In genomic region chr11:62914532-62914931, GRCm38 (mm10) we compare ENCODE assay signal across 10 mouse cellular contexts. TPM values are rescaled to one million over a fixed set of nuclear protein-coding genes. Genes with fewer than 3 reads are reported as not detected.
A peak's percentile ranks its signal among the peaks of the same experiment; 100 is the strongest.
DNase-seq lines count a peak whose midpoint lies in the region; ATAC-seq and TF ChIP-seq lines count a peak whose summit lies in the region.
"Had no signal": no experiment of that assay in that cellular context is flagged by ENCODE, and none has a peak within 500 bp of the region (broad histone marks: within the 10 kb centered on the region; RNA-seq: fewer than 3 reads in every experiment).

No protein-coding gene starts in this region.

- no peak overlapping the region for H3K9ac ChIP-seq in forebrain, postnatal 0 days
- no peak overlapping the region for H3K9ac ChIP-seq in forebrain, embryonic 13.5 days
- no peak overlapping the region for H3K9ac ChIP-seq in liver, embryonic 14.5 days (replicated peaks)
- H3K9ac ChIP-seq in liver, embryonic 11.5 days (ENCODE audit: low read depth, low read length), result no peak overlapping the region
- H3K9ac ChIP-seq in midbrain, embryonic 16.5 days (ENCODE audit: low read depth, low read length), result no peak overlapping the region

- H3K4me1 ChIP-seq in forebrain, postnatal 0 days (ENCODE audit: insufficient read depth), result no peaks in the 10 kb centered on the region
- H3K4me1 ChIP-seq in forebrain, embryonic 13.5 days, result peaks cover 10% of the 10 kb centered on the region
- H3K4me1 ChIP-seq in liver, embryonic 14.5 days (replicated peaks; ENCODE audit: control insufficient read depth in 2 of 2, insufficient read depth in 2 of 2, low read length in 1 of 2), result peaks cover 0 to 6% of the 10 kb centered on the region in 2 experiments; a peak in 1 of 4 replicates
- H3K4me1 ChIP-seq in liver, embryonic 11.5 days (replicated peaks; ENCODE audit: control insufficient read depth, insufficient read depth, low read length), result no peaks in the 10 kb centered on the region
- no peaks in the 10 kb centered on the region for H3K4me1 ChIP-seq in midbrain, embryonic 16.5 days (ENCODE audit: control insufficient read depth, insufficient read depth, low read length)

- WGBS in forebrain, postnatal 0 days, result 65% methylated on average over 6 of the region's 6 CpGs
- WGBS in forebrain, embryonic 13.5 days, result 64% methylated on average over 6 of the region's 6 CpGs
- WGBS in liver, embryonic 14.5 days (ENCODE audit: insufficient replicate concordance), result 41% methylated on average over 6 of the region's 6 CpGs
- 58% methylated on average over 6 of the region's 6 CpGs for WGBS in liver, embryonic 11.5 days
- 68% methylated on average over 6 of the region's 6 CpGs for WGBS in midbrain, embryonic 16.5 days

- no peak overlapping the region for H3K27ac ChIP-seq in forebrain, postnatal 0 days (ENCODE audit: low read depth, low read length)
- no peak overlapping the region for H3K27ac ChIP-seq in forebrain, embryonic 13.5 days
- H3K27ac ChIP-seq in liver, embryonic 14.5 days, result no peak overlapping the region
- no peak overlapping the region for H3K27ac ChIP-seq in liver, embryonic 11.5 days (ENCODE audit: low read depth, low read length)
- H3K27ac ChIP-seq in midbrain, embryonic 16.5 days (ENCODE audit: low read length), result no peak overlapping the region

- no peaks in the 10 kb centered on the region for H3K36me3 ChIP-seq in forebrain, postnatal 0 days (ENCODE audit: insufficient read depth)
- H3K36me3 ChIP-seq in forebrain, embryonic 13.5 days (ENCODE audit: poor library complexity, severe bottlenecking), result no peaks in the 10 kb centered on the region
- H3K36me3 ChIP-seq in liver, embryonic 14.5 days (replicated peaks; ENCODE audit: control insufficient read depth, insufficient read depth, low read depth), result no peaks in the 10 kb centered on the region
- H3K36me3 ChIP-seq in liver, embryonic 11.5 days (ENCODE audit: control insufficient read depth, insufficient read depth, low read length), result no peaks in the 10 kb centered on the region
- no peaks in the 10 kb centered on the region for H3K36me3 ChIP-seq in midbrain, embryonic 16.5 days (ENCODE audit: control insufficient read depth, insufficient read depth, low read length)

- H3K4me3 ChIP-seq in forebrain, postnatal 0 days (ENCODE audit: low read depth, low read length), result no peak overlapping the region
- H3K4me3 ChIP-seq in forebrain, embryonic 13.5 days, result no peak overlapping the region
- no peak overlapping the region for H3K4me3 ChIP-seq in liver, embryonic 14.5 days (ENCODE audit: insufficient read depth in 1 of 2, low read depth in 2 of 2, low read length in 2 of 2)
- H3K4me3 ChIP-seq in liver, embryonic 11.5 days (ENCODE audit: low read depth, low read length), result no peak overlapping the region
- H3K4me3 ChIP-seq in midbrain, embryonic 16.5 days (ENCODE audit: low read depth, low read length), result no peak overlapping the region
- H3K4me3 ChIP-seq: myocyte had no signal

- DNase-seq in forebrain, postnatal 0 days, result no peak
- no peak for DNase-seq in liver, embryonic 14.5 days (ENCODE audit: low read depth in 3 of 3, low spot score in 3 of 3)
- no peak for DNase-seq in liver, embryonic 11.5 days (ENCODE audit: low spot score)
- DNase-seq in brain, adult 2 months (ENCODE audit: low read depth, low spot score), result peak; percentile 57
- peak; percentile 22 for DNase-seq in thymus, postnatal 0 days (ENCODE audit: low spot score)
- no peak for DNase-seq in layer of hippocampus, adult 8-10 months (ENCODE audit: low spot score in 2 of 2)
- DNase-seq: layer of hippocampus, adult 9-11 months had no signal

- no peak for TF ChIP-seq EP300 in liver, embryonic 14.5 days (IDR thresholded peaks at IDR 0.05; ENCODE audit: low read depth)

- H3K4me2 ChIP-seq in forebrain, postnatal 0 days (ENCODE audit: low read depth), result no peak overlapping the region
- H3K4me2 ChIP-seq in forebrain, embryonic 13.5 days, result no peak overlapping the region
- H3K4me2 ChIP-seq in liver, embryonic 14.5 days (ENCODE audit: low read depth), result no peak overlapping the region
- H3K4me2 ChIP-seq in liver, embryonic 11.5 days, result no peak overlapping the region
- no peak overlapping the region for H3K4me2 ChIP-seq in midbrain, embryonic 16.5 days (ENCODE audit: low read length)

- ATAC-seq in forebrain, postnatal 0 days, result no peak
- no peak for ATAC-seq in forebrain, embryonic 13.5 days
- no peak for ATAC-seq in liver, embryonic 14.5 days (ENCODE audit: insufficient read depth)
- no peak for ATAC-seq in liver, embryonic 11.5 days (replicated peaks; ENCODE audit: low FRiP score)
- no peak for ATAC-seq in midbrain, embryonic 16.5 days

- TF ChIP-seq CTCF in forebrain, postnatal 0 days (IDR thresholded peaks at IDR 0.05; ENCODE audit: low read depth), result peak; percentile 51
- TF ChIP-seq CTCF in liver, embryonic 14.5 days (IDR thresholded peaks at IDR 0.05; ENCODE audit: low read depth), result peak; percentile 37

- no peaks in the 10 kb centered on the region for H3K27me3 ChIP-seq in forebrain, postnatal 0 days (ENCODE audit: insufficient read depth, low read length)
- H3K27me3 ChIP-seq in forebrain, embryonic 13.5 days, result no peaks in the 10 kb centered on the region
- no peaks in the 10 kb centered on the region for H3K27me3 ChIP-seq in liver, embryonic 14.5 days (ENCODE audit: control insufficient read depth, insufficient read depth, low read length)
- H3K27me3 ChIP-seq in liver, embryonic 11.5 days (replicated peaks; ENCODE audit: control insufficient read depth, insufficient read depth, low read length), result no peaks in the 10 kb centered on the region
- H3K27me3 ChIP-seq in midbrain, embryonic 16.5 days (ENCODE audit: control insufficient read depth, insufficient read depth, low read depth, low read length), result no peaks in the 10 kb centered on the region

- no peaks in the 10 kb centered on the region for H3K9me3 ChIP-seq in forebrain, postnatal 0 days (ENCODE audit: low read length)
- H3K9me3 ChIP-seq in forebrain, embryonic 13.5 days (replicated peaks), result no peaks in the 10 kb centered on the region; the same call in 1 of the 2 replicates
- no peaks in the 10 kb centered on the region for H3K9me3 ChIP-seq in liver, embryonic 14.5 days (ENCODE audit: control insufficient read depth, low read length)
- H3K9me3 ChIP-seq in liver, embryonic 11.5 days (ENCODE audit: control insufficient read depth, low read length), result no peaks in the 10 kb centered on the region
- H3K9me3 ChIP-seq in midbrain, embryonic 16.5 days (replicated peaks; ENCODE audit: control insufficient read depth, low read length, poor library complexity, severe bottlenecking), result no peaks in the 10 kb centered on the region

RNA-seq across cellular contexts. Expression of gene Tvp23b, which starts 35.3 kb away (rescaled TPM):
- total RNA-seq in forebrain, postnatal 0 days (2014; rRNA removed), result 30.7 and 30.8 TPM in 2 replicates
- polyA plus RNA-seq in forebrain, postnatal 0 days (2015; fragmentation: Nextera tagmentation; extraction: Ambion mirVana), result 31.2 and 37.1 TPM in 2 replicates
- polyA plus RNA-seq in forebrain, embryonic 13.5 days (2015; fragmentation: Nextera tagmentation; extraction: Ambion mirVana), result 48.4 and 50.9 TPM in 2 replicates
- 8.5 and 12.9 TPM in 2 replicates for polyA plus RNA-seq in liver, embryonic 14.5 days (2012; rRNA removed)
- 25.3 and 26.3 TPM in 2 replicates for polyA plus RNA-seq in liver, embryonic 14.5 days (2014; fragmentation: Nextera tagmentation; extraction: Ambion mirVana)
- 49.1 and 53.7 TPM in 2 replicates for polyA plus RNA-seq in liver, embryonic 11.5 days (2014; fragmentation: Nextera tagmentation; extraction: Ambion mirVana)
- polyA plus RNA-seq in thymus, postnatal 0 days (2015; fragmentation: Nextera tagmentation; extraction: Ambion mirVana), result 51.5 and 57.7 TPM in 2 replicates
- 10 to 100 TPM; 32.5 to 35.7 (median 35.2) TPM for total RNA-seq in layer of hippocampus, adult 8-10 months (2022)
- 63.9 and 68.0 TPM in 2 replicates for polyA plus RNA-seq in midbrain, embryonic 16.5 days (2015; fragmentation: Nextera tagmentation; extraction: Ambion mirVana)

RNA-seq across cellular contexts. Expression of gene Cdrt4, which starts 36.5 kb away (rescaled TPM):
- total RNA-seq in forebrain, postnatal 0 days (2014; rRNA removed), result not detected in 2 replicates
- polyA plus RNA-seq in forebrain, postnatal 0 days (2015; fragmentation: Nextera tagmentation; extraction: Ambion mirVana), result 0.28 TPM in 1 of 2 replicates, not detected in the other
- not detected in 2 replicates for polyA plus RNA-seq in forebrain, embryonic 13.5 days (2015; fragmentation: Nextera tagmentation; extraction: Ambion mirVana)
- not detected in 2 replicates for polyA plus RNA-seq in liver, embryonic 14.5 days (2012; rRNA removed)
- not detected in 2 replicates for polyA plus RNA-seq in liver, embryonic 14.5 days (2014; fragmentation: Nextera tagmentation; extraction: Ambion mirVana)
- 0.26 TPM in 1 of 2 replicates, not detected in the other for polyA plus RNA-seq in liver, embryonic 11.5 days (2014; fragmentation: Nextera tagmentation; extraction: Ambion mirVana)
- polyA plus RNA-seq in thymus, postnatal 0 days (2015; fragmentation: Nextera tagmentation; extraction: Ambion mirVana), result 0.24 TPM in 1 of 2 replicates, not detected in the other
- under 1 TPM in 1 of 4 experiments, not detected in 3; 0.66 TPM for total RNA-seq in layer of hippocampus, adult 8-10 months (2022)
- not detected in 2 replicates for polyA plus RNA-seq in midbrain, embryonic 16.5 days (2015; fragmentation: Nextera tagmentation; extraction: Ambion mirVana)
- polyA plus RNA-seq: myocyte had no signal

Comparison
In these comparisons a context has a peak if more than half of its experiments do, and no peak if none do; other contexts are left out.
1. DNase-seq: peak in brain, adult 2 months (single experiment) and thymus, postnatal 0 days (single experiment); none in forebrain, postnatal 0 days (single experiment), liver, embryonic 14.5 days (0 of 3), liver, embryonic 11.5 days (single experiment) and layer of hippocampus, adult 8-10 months (0 of 2).